Mouse (Mus musculus) heart, embryonic 15.5 days (tissue): ENCODE measurements around the gene Slc11a1. TPM values are rescaled to one million over a fixed set of nuclear protein-coding genes. Genes with fewer than 3 reads are reported as not detected.

ENCODE experiments used
- ATAC-seq: fragments of 200-750 bp; cut with Nextera tagmentation; replicated peaks from 2 replicates; pipeline ENCODE4 v1.8.0; 2017; ENCODE audit warnings: low read depth, moderate TSS enrichment; ENCODE audit not compliant: insufficient number of reproducible peaks, insufficient read depth, low FRiP score
- H3K27ac ChIP-seq: fragments of 300-500 bp; sonication (generic); 2 replicates; pipeline ENCODE4 v1.5.1; 2015; ENCODE audit warnings: mild to moderate bottlenecking, inconsistent platforms
- H3K27me3 ChIP-seq: fragments of 300-500 bp; sonication (generic); 2 replicates; pipeline ENCODE4 v1.6.1; 2015; ENCODE audit warnings: inconsistent platforms
- H3K36me3 ChIP-seq: fragments of 300-500 bp; sonication (generic); 2 replicates; pipeline ENCODE4 v1.6.1; 2015; ENCODE audit warnings: mild to moderate bottlenecking, inconsistent platforms
- H3K4me1 ChIP-seq: fragments of 300-500 bp; sonication (generic); replicated peaks from 2 replicates; pipeline ENCODE4 v1.6.1; 2015; ENCODE audit warnings: inconsistent platforms
- H3K4me2 ChIP-seq: fragments of 300-500 bp; sonication (generic); 2 replicates; pipeline ENCODE4 v1.6.1; 2015; ENCODE audit warnings: inconsistent platforms, mild to moderate bottlenecking, moderate library complexity
- H3K4me3 ChIP-seq: fragments of 300-500 bp; sonication (generic); 2 replicates; pipeline ENCODE4 v1.5.1; 2015; ENCODE audit warnings: mild to moderate bottlenecking, inconsistent platforms
- H3K9ac ChIP-seq: fragments of 300-500 bp; sonication (generic); 2 replicates; pipeline ENCODE4 v1.6.1; 2015; ENCODE audit warnings: mild to moderate bottlenecking, inconsistent platforms
- H3K9me3 ChIP-seq: fragments of 300-500 bp; sonication (generic); replicated peaks from 2 replicates; pipeline ENCODE4 v1.6.1; 2016; ENCODE audit warnings: inconsistent platforms
- WGBS: fragments of 180-500 bp; shearing (Covaris S2); methylation state at CpG from one replicate; pipeline ENCODE4 v1.1.7; 2015; ENCODE audit warnings: mixed read lengths; 5-methylcytosine and 5-hydroxymethylcytosine counted together
- polyA plus RNA-seq: library from polyadenylated mRNA; unstranded; fragments of >200 nt; fragmentation: Nextera tagmentation; extraction: Ambion mirVana; gene quantifications from 2 replicates; pipeline ENCODE4 v1.2.1, GENCODE M21; 2015

The Slc11a1 gene
- polyA plus RNA-seq, 1 experiment from 2014 or later = 3.6 TPM

DNA sequence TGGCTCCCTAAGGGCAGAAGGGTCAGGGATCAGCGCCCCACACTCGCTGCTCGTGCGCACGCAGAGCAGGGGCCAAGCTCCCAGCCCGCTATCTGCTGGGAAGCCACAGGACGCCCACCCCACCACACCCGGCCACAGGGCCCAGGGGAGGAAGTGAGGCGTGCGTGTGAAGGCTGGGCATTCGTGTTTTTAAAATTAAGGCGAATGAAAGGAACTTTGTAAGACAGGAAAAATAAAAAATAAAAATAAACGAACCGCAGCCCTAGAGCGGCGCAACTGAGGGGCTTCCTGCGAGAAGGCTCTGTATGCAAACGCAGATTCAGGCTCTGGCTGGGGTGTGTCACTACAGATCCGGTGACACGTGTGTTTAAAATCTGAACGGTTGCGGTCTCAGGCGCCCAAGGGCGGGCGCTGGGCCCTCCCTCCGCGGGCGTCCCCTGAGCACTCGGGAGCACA, 14.9 kb downstream of the Slc11a1 start:
- peak; percentile 13; the same call in 1 of the 2 replicates for ATAC-seq
- 4% methylated on average over 29 of the region's 29 CpGs for WGBS
- Histone ChIP-seq H3K4me3 (peak overlapping the region; percentile 89), H3K9me3 (no peaks in the 10 kb centered on the region), H3K27ac (peak overlapping the region; percentile 100), H3K4me1 (peaks cover 59% of the 10 kb centered on the region), H3K27me3 (no peaks in the 10 kb centered on the region), H3K36me3 (peaks cover 17% of the 10 kb centered on the region), H3K4me2 (peak overlapping the region; percentile 95), H3K9ac (peak overlapping the region; percentile 53)

DNA sequence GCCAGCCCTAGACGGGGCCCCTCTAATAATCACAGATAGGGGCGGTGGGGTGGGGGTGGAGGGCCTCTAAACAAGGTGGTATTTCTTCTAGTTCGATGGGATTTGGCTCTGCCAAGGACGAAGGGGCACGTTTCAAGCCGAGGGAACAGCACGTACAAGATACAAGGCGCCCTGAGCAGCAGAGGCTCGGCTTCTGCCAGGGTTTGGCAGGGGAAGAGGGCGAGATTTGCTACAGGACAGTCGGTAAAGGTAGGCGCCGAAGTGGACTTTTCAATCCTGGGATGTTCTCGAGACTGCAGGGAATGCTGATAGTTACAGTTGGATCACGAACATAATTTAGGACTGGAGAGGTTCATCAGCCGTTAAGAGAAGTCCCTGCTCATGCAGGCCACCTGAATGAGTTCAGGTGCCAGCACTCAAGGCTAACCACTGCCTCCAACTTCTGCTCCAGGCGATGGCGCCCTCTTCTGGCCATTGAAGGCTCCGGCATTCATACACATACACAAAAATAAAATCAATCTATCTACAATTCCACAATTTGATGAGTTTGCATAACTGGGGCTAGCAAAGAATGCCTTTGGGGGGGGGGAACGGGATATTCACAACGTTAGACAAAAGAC, 15.4 kb downstream of the Slc11a1 start:
- no peak for ATAC-seq
- H3K27me3 ChIP-seq = no peaks in the 10 kb centered on the region
- H3K9ac ChIP-seq = peak overlapping the region; percentile 20; the same call in 1 of the 2 replicates
- H3K27ac ChIP-seq = peak overlapping the region; percentile 100
- H3K4me1 ChIP-seq = peaks cover 59% of the 10 kb centered on the region
- peak overlapping the region; percentile 95 for H3K4me2 ChIP-seq
- peaks cover 22% of the 10 kb centered on the region for H3K36me3 ChIP-seq
- no peaks in the 10 kb centered on the region for H3K9me3 ChIP-seq
- 3% methylated on average over 21 of the region's 21 CpGs for WGBS
- peak overlapping the region; percentile 89 for H3K4me3 ChIP-seq

DNA sequence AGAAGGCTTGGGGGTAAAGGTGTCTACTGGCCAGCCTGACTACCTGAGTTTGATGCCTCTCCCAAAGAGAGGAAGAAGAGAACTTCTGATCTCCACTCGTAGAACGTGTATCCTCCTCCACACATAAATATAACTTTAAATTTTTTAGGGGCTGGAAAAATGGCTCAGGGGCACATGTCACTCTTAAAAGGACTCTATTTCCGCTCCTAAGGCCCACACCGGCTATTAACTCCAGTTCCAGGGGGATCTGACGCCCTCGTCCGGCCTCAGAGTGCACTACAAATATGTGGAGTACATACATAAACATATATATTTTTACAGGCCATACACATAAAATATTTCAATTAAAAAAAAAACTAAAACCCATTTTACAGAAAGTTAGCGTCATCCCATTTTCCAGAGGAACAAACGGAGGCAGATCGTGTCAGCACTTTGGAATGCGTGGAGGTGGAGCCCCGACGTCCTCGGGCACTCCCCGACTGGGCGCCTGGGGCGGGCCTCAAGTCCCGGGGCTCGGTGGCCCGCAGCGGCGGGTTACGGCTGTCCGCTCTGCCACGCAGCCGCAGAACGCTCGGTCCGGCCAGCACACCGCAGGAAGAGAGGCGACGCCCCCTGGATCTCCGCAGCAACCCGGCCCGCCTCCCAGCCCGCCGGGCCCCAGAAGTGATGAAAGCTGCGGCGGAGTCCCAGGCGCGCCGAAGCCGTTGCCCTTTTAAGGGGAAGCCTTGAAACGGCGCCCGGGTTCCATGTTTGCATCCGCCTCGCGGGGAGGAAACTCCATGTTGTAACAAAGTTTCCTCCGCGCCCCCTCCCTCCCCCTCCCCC, 16.1 kb downstream of the Slc11a1 start, which contains the start of gene Ctdsp1:
Gene Ctdsp1, plus strand, starts transcription at position 586 of the 825 bp plus-strand sequence.
- Histone ChIP-seq H3K4me1 (peaks cover 59% of the 10 kb centered on the region), H3K27me3 (no peaks in the 10 kb centered on the region), H3K4me2 (peak within 1 kb of the TSS; percentile 95), H3K4me3 (peak within 1 kb of the TSS; percentile 89), H3K27ac (peak within 1 kb of the TSS; percentile 100), H3K9ac (peak within 1 kb of the TSS; percentile 99), H3K36me3 (peaks cover 23% of the 10 kb centered on the region), H3K9me3 (no peaks in the 10 kb centered on the region)
- ATAC-seq = peak; percentile 78
- 4% methylated on average over 49 of the region's 51 CpGs for WGBS

DNA sequence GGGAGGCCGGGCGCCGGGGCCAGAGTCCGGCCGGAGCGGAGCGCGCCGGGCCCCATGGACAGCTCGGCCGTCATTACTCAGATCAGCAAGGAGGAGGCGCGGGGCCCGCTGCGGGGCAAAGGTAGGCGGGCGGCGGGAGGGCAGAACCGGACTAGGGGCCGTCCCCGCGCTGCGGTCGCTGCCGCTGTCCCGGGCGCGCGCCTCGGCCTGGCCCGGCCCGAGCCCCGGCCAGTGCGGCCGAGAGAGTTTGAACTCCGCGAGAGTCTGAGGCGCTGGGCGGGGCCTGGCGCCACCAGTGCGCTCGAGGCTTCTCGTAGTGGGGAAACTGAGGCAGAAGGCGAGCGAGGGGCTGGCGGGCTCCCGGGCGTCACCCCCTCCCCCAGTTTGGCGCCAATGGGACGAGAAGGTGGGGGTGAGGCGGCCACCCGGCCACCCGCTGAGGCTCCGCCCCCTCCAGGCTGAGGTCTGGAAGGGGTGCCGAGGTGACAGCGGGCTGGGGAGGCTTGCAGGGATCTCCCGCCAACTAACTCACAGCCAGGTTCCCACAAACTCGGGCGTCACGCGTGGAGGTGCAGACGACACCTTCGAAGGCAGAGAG, 16.9 kb downstream of the Slc11a1 start:
- H3K4me2 ChIP-seq = peak overlapping the region; percentile 95
- peaks cover 23% of the 10 kb centered on the region for H3K36me3 ChIP-seq
- peak overlapping the region; percentile 99 for H3K9ac ChIP-seq
- peaks cover 61% of the 10 kb centered on the region for H3K4me1 ChIP-seq
- H3K27ac ChIP-seq = peak overlapping the region; percentile 100
- no peaks in the 10 kb centered on the region for H3K9me3 ChIP-seq
- H3K4me3 ChIP-seq = peak overlapping the region; percentile 89
- no peaks in the 10 kb centered on the region for H3K27me3 ChIP-seq
- under 1% methylated on average over 63 of the region's 63 CpGs for WGBS
- ATAC-seq = peak; percentile 42

DNA sequence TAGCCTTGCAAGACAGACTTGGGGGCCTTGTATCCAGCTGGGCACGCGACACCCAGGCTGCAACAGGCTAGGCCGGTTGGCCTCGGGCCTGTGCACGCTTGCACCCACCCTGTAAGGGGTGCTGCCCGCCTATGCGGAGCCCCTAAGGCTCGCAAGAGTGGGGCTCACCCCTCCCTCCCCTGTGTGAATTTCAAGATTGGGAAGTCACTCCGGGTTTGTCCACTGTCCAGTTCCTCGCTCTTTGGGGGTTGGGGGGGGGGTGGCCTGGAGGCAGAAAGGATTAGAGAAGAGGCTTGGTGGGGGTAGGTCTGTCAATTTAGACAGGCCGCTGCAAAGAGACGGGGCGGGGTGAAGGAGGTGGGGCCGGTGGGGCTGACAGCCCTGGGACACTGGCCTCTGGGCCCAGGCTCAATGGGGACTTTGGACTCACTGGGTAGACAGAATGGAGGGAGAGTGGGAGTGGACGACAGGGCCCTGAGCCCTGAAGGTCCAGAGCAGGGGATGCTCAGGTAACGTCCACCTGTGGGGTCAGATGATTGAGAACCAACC, 17.5 kb downstream of the Slc11a1 start:
- Histone ChIP-seq H3K4me3 (peak overlapping the region; percentile 89), H3K4me2 (peak overlapping the region; percentile 95), H3K9me3 (no peaks in the 10 kb centered on the region), H3K9ac (peak overlapping the region; percentile 99), H3K27me3 (no peaks in the 10 kb centered on the region), H3K4me1 (peaks cover 57% of the 10 kb centered on the region), H3K36me3 (peaks cover 23% of the 10 kb centered on the region), H3K27ac (peak overlapping the region; percentile 100)
- peak; percentile 0; the same call in 1 of the 2 replicates for ATAC-seq
- 2% methylated on average over 16 of the region's 16 CpGs for WGBS

DNA sequence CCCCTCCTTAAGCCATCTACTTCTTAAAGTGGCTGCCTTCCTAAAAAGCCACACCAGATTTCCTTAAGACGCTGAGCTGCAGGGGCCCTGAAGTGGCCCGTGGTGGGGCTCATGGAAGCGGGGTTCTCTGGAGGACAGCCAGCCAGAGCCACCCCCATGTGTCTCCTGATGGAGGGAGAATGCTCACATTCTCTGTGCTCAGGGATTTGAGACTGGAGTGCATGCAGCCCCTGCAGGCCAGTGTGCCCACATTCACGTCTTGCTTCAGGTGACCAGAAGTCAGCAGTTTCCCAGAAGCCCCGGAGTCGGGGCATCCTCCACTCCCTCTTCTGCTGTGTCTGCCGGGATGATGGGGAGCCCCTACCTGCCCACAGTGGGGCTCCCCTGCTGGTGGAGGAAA, 18.0 kb downstream of the Slc11a1 start:
- H3K9ac ChIP-seq = peak overlapping the region; percentile 99
- no peaks in the 10 kb centered on the region for H3K27me3 ChIP-seq
- H3K4me2 ChIP-seq = peak overlapping the region; percentile 95
- H3K4me3 ChIP-seq = peak overlapping the region; percentile 89
- peak overlapping the region; percentile 100 for H3K27ac ChIP-seq
- peaks cover 56% of the 10 kb centered on the region for H3K4me1 ChIP-seq
- WGBS = 52% methylated on average over 7 of the region's 7 CpGs
- H3K36me3 ChIP-seq = peaks cover 23% of the 10 kb centered on the region
- no peaks in the 10 kb centered on the region for H3K9me3 ChIP-seq
- ATAC-seq = no peak

DNA sequence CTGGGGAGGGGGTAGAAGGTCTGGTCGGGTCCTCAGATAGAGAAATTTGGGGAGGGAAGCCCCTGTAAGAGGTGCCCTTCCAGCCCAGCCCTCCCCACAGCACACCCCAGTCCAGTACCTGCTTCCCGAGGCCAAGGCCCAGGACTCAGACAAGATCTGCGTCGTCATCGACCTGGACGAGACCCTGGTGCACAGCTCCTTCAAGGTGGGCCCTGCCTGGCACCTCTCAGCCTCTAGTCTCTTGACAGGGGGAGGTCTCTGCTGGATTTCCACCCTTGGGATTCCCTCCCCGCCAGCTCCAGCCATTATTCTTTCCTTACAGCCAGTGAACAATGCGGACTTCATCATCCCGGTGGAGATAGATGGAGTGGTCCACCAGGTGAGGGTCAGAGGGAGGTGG, 18.7 kb downstream of the Slc11a1 start:
- H3K27ac ChIP-seq = no peak overlapping the region
- WGBS = 83% methylated on average over 9 of the region's 9 CpGs

DNA sequence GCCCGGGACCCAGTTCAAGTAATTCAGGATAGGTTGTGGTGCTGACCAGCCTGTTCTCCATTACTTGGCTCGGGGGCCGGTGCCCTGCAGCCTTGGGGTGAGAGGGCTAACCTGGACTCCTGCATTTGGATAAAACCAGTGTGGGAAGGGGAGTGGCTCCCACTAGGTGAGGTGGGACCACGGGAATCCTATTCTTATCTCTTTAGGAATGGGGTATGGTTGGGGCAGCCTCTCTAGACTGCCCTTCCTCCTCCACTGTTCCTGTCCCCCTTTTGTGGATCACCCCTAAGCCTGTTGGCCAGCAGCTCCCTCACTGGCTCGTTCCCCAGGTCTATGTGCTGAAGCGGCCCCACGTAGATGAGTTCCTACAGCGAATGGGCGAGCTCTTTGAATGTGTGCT, 19.3 kb downstream of the Slc11a1 start:
- Histone ChIP-seq H3K4me3 (no peak overlapping the region), H3K27me3 (no peaks in the 10 kb centered on the region), H3K9me3 (no peaks in the 10 kb centered on the region), H3K4me1 (peaks cover 47% of the 10 kb centered on the region), H3K9ac (no peak overlapping the region), H3K36me3 (peaks cover 23% of the 10 kb centered on the region), H3K4me2 (no peak overlapping the region), H3K27ac (no peak overlapping the region)
- 84% methylated on average over 9 of the region's 9 CpGs for WGBS
- ATAC-seq = no peak

More for the DNA sequence above, 18.7 kb downstream of the Slc11a1 start:
- no peak for ATAC-seq
- Histone ChIP-seq H3K36me3 (peaks cover 23% of the 10 kb centered on the region), H3K4me2 (peak overlapping the region; percentile 95), H3K4me3 (peak overlapping the region; percentile 89; the same call in 1 of the 2 replicates), H3K27me3 (no peaks in the 10 kb centered on the region), H3K4me1 (peaks cover 50% of the 10 kb centered on the region), H3K9ac (0 out of 2 replicates have a peak overlapping the region, but pooled peaks have one; percentile 31), H3K9me3 (no peaks in the 10 kb centered on the region)

DNA sequence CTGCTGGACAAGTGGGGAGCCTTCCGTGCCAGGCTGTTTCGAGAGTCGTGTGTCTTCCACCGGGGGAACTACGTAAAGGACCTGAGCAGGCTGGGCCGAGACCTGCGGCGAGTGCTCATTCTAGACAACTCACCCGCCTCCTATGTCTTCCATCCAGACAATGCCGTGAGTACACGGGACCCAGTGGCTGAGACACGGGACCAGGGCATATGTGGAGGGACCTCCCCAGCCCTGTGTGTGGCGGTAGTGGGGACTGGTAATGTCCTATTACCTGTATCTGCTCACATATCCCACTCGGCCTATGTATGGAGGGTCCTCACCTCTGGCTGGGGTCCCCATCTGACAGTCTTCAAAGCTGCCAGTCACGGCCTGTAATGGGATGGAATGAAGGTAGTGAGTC, 19.9 kb downstream of the Slc11a1 start:
- 90% methylated on average over 15 of the region's 15 CpGs for WGBS
- H3K27me3 ChIP-seq = no peaks in the 10 kb centered on the region
- H3K4me3 ChIP-seq = no peak overlapping the region
- H3K9ac ChIP-seq = no peak overlapping the region
- no peak for ATAC-seq
- H3K36me3 ChIP-seq = peaks cover 23% of the 10 kb centered on the region
- no peaks in the 10 kb centered on the region for H3K9me3 ChIP-seq
- peaks cover 42% of the 10 kb centered on the region for H3K4me1 ChIP-seq
- 0 out of 2 replicates have a peak overlapping the region, but pooled peaks have one; percentile 12 for H3K27ac ChIP-seq
- no peak overlapping the region for H3K4me2 ChIP-seq

DNA sequence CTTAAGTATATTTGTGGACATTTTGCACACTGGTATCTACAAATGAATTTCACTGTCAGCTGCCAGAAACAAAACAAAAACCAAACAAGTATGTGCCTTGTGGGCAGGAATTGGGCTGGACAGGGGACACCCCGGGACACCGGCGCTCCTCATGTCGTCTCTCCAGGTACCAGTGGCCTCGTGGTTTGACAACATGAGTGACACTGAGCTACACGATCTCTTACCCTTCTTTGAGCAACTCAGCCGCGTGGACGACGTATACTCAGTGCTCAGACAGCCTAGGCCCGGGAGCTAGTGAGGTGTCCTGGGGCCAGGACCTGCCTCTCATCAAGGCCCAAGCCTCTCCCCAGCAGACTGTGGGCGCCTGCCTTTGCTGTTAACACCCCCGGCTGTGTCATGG, 20.3 kb downstream of the Slc11a1 start:
- Histone ChIP-seq H3K36me3 (peaks cover 23% of the 10 kb centered on the region), H3K9ac (no peak overlapping the region), H3K4me1 (peaks cover 38% of the 10 kb centered on the region), H3K27me3 (no peaks in the 10 kb centered on the region), H3K4me2 (no peak overlapping the region), H3K4me3 (no peak overlapping the region), H3K9me3 (no peaks in the 10 kb centered on the region), H3K27ac (0 out of 2 replicates have a peak overlapping the region, but pooled peaks have one; percentile 12)
- 81% methylated on average over 12 of the region's 13 CpGs for WGBS
- no peak for ATAC-seq
